ENCODE assay signal across 8 mouse cellular contexts in the genomic region with DNA sequence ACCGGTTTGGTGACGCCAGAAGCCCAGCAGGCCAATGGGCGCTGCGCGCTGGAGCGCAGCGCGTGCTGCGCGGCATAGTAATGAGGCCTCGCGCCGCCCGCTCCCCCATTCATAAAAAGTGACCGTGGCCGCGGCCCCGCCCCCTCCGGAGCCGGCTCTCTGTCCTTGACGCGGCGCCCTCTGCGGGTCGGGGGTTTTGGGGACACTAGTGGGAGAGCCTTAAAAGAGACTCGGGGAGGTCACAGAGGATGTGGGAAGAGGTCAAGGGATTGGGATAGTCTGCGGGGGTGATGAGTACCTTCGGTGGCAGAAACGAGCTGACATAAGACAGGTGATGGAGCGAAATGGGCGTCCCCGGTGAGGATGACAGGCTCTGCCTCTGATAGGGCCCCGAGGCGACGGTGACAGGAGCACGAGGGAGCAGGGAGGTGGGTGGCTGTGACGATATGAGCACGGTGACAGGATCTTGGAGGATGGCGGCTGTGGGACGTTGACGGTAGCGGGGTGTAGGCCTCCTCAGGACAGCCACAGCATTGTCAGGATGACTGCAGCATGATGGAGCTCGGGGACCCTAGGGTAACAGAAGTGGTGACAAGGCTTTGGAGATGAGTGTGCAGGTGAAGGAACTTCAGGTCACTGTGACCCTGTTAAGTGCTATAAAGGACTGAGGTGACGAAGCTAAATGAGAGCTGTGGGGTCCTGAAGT. TPM values are rescaled to one million over a fixed set of nuclear protein-coding genes. Genes with fewer than 3 reads are reported as not detected.
DNase-seq lines count a peak whose midpoint lies in the region; ATAC-seq lines count a peak whose summit lies in the region.

No protein-coding gene starts in this region.

- peaks cover 33% of the 10 kb centered on the region for H3K27me3 ChIP-seq in hindbrain, embryonic 14.5 days (ENCODE audit: control insufficient read depth, insufficient read depth, low read length)

- ATAC-seq in hindbrain, embryonic 14.5 days (ENCODE audit: low FRiP score), result peak; percentile 75

- peaks cover 11% of the 10 kb centered on the region; the same call in 1 of the 2 replicates for H3K4me1 ChIP-seq in hindbrain, embryonic 14.5 days (replicated peaks; ENCODE audit: control insufficient read depth, insufficient read depth, low read length)

- WGBS in hindbrain, embryonic 14.5 days, result 1% methylated on average over 44 of the region's 44 CpGs

- no peak overlapping the region for H3K27ac ChIP-seq in hindbrain, embryonic 14.5 days

- H3K36me3 ChIP-seq in hindbrain, embryonic 14.5 days (replicated peaks; ENCODE audit: control insufficient read depth, insufficient read depth), result no peaks in the 10 kb centered on the region

- H3K9ac ChIP-seq in hindbrain, embryonic 14.5 days, result peak overlapping the region; percentile 71

- H3K9me3 ChIP-seq in hindbrain, embryonic 14.5 days (ENCODE audit: control insufficient read depth, low read length), result no peaks in the 10 kb centered on the region

- H3K4me2 ChIP-seq in hindbrain, embryonic 14.5 days (replicated peaks), result peak overlapping the region; percentile 99

- DNase-seq in NIH3T3 (ENCODE audit: low read depth), result peak; percentile 86
- DNase-seq in cerebellum, postnatal 25 days, result peak; percentile 86 to 92
- DNase-seq in frontal cortex, postnatal 36 days (ENCODE audit: low spot score in 2 of 2), result peak; percentile 81 to 84
- peak; percentile 77 for DNase-seq in hindbrain, embryonic 14.5 days (ENCODE audit: low spot score)
- peak; percentile 81 to 82 for DNase-seq in layer of hippocampus, postnatal 36 days
- DNase-seq in lung, postnatal 25 days (ENCODE audit: low spot score), result peak; percentile 81
- peak; percentile 67 for DNase-seq in retina, postnatal 7 days (ENCODE audit: low read depth, low spot score)
- peak; percentile 77 for DNase-seq in urinary bladder, postnatal 14 days (ENCODE audit: low spot score)

- H3K4me3 ChIP-seq in hindbrain, embryonic 14.5 days (replicated peaks; ENCODE audit: low read length), result peak overlapping the region; percentile 71

RNA-seq across cellular contexts. Expression of a gene that starts 0.4 kb away (rescaled TPM):
- polyA plus RNA-seq in hindbrain, embryonic 14.5 days (2014; fragmentation: Nextera tagmentation; extraction: Ambion mirVana), result 1.5 and 2.3 TPM in 2 replicates
- total RNA-seq in layer of hippocampus, postnatal 36 days (2021), result 1 to 10 TPM; 6.8 to 7.3 TPM

RNA-seq across cellular contexts. Expression of a gene that starts 0.8 kb away (rescaled TPM):
- 2.2 TPM in 2 replicates for polyA plus RNA-seq in hindbrain, embryonic 14.5 days (2014; fragmentation: Nextera tagmentation; extraction: Ambion mirVana)
- total RNA-seq in layer of hippocampus, postnatal 36 days (2021), result 1 to 10 TPM; 3.7 to 5.8 TPM

RNA-seq across cellular contexts. Expression of a gene that starts 27.9 kb away (rescaled TPM):
- polyA plus RNA-seq in hindbrain, embryonic 14.5 days (2014; fragmentation: Nextera tagmentation; extraction: Ambion mirVana), result 1.7 and 3.0 TPM in 2 replicates
- 1 to 10 TPM; 3.9 to 5.9 TPM for total RNA-seq in layer of hippocampus, postnatal 36 days (2021)

RNA-seq across cellular contexts. Expression of a gene that starts 50.2 kb away (rescaled TPM):
- 0.26 and 0.43 TPM in 2 replicates for polyA plus RNA-seq in hindbrain, embryonic 14.5 days (2014; fragmentation: Nextera tagmentation; extraction: Ambion mirVana)
- total RNA-seq in layer of hippocampus, postnatal 36 days (2021), result under 1 TPM; 0.70 to 0.99 TPM
